Mouse (Mus musculus): ENCODE data around the gene Sde2.

DNA sequence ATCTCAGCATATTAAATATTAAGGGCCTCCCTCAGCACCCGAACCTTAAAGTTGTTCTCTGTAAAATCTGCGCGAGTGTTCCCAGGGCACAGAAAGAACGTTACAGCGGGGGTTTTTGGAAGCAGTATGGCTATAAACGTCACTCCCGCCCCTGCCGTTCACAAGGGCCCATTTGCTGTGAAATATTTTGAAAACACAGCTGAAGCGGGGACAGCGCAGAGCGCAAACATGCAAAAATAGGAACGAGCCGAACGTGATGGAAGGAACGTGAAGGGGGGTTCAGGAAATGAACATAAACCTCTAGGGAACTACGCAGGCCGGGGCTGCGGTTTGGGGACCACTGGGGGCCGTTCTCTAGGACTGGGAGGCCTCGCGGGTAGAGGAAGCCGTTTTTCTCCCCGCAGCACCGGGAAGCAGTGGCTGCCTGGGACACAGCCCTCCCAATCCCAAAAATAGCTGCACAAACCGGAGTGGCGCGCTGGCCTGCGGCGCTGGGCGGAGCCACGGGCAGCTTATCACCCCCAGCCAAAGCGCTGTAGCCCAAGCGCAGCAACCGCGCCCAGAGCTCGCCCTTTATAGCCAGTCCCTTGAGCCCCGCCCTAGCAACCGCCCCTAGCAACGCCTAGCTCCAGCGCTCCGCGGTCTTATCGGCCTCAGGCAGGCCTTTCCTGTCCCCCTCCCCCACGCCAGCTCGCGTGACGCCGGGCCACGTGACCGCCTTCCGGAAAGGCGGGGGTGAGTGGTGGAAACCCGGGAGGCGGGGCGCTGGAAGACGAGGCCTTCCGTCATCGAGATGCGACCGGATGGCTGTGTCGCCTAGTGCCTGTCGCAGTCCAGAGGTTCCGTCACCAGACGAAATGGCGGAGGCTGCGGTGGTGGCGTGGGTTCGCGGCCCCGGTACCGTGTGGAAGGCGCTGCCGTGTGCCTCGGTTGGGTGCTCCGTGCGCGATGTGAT, at the start of gene Sde2:
- TF ChIP-seq CTCF (IDR thresholded peaks at IDR 0.05; ENCODE audit: low read depth, low read length) (no peak), TAL1 (conservative IDR thresholded peaks at IDR 0.05; ENCODE audit: low read depth, low read length) (peak; percentile 94), GATA1 (IDR thresholded peaks at IDR 0.05; ENCODE audit: borderline replicate concordance, low read length) (no peak), GATA2 (IDR thresholded peaks at IDR 0.05; ENCODE audit: borderline replicate concordance, low read depth, low read length) (no peak), POLR2AphosphoS5 (IDR thresholded peaks at IDR 0.05; ENCODE audit: insufficient replicate concordance, low read depth, low read length) (peak; percentile 91)
